Mouse (Mus musculus): ENCODE measurements around the gene Arhgef3.

DNA sequence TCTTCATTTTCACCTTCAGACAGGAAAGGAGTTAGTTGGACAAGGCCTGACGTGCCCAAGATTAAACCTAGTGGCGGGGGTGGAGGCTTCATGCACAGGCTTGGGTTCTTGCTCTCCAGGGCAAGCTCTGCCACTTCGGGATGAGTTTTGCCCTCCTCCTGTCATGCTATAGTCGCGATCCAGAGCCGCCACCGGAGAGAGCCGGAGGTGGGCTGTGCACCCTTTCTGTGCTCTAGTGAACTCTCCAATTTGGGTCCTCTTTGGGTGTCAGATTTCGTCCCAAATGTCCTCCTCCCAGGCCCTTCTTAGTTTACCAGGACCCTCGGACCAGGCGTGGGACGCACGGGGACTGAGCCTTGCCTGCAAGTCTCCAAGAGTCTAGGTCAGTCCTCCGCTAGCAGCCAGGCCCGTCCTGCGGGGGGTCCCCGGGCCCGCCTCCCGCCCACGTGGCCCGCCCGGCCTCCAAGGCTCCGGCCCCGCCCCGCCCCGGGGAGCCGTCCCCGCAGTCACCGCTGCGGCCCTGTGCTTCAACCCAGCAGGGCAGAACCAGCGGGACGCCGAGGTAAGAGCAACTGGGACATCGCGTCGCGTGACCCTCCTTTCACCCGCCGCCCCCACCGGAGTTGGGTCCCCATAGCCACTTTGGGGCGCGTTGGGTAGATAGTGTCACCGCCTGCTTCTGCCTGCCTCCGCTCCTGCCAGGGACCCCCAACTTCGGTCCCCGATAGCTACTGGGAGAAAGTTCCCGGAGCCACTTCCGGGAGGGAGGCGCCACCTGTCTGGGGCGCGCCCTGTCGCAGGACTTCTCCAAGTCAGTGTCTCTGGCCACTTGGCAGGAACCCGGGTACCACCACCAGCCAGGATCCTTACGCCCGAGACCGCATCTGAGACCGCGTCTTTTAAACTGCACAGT lies at the start of gene Arhgef3:
- TF ChIP-seq POLR2A (IDR thresholded peaks at IDR 0.05; ENCODE audit: insufficient read depth, low read depth, low read length) = peak; percentile 52; the same call in 1 of the 2 replicates
- 0 out of 2 replicates have a peak, but pooled peaks have one; percentile 27 for TF ChIP-seq CTCF (IDR thresholded peaks at IDR 0.05)

Data from heart, adult 2 months (tissue).